Mouse (Mus musculus): ENCODE data around the gene Tmem82. TPM values are rescaled to one million over a fixed set of nuclear protein-coding genes. Genes with fewer than 3 reads are reported as not detected.

Gene Tmem82
- polyA plus RNA-seq, 1 experiment from 2014 or later = 0.54 TPM

- Histone ChIP-seq H3K4me2 (replicated peaks) (no peak overlapping the region), H3K27ac (no peak overlapping the region), H3K4me1 (peaks cover 20% of the 10 kb centered on the region), H3K27me3 (no peaks in the 10 kb centered on the region), H3K9me3 (no peaks in the 10 kb centered on the region), H3K9ac (no peak overlapping the region), H3K4me3 (no peak overlapping the region), H3K36me3 (peaks cover 36% of the 10 kb centered on the region)
- ATAC-seq (ENCODE audit: insufficient number of reproducible peaks, insufficient read depth, low FRiP score, low TSS enrichment) = no peak
- 84% methylated on average over 8 of the region's 8 CpGs for WGBS
These were observed 21.6 kb downstream of the Tmem82 start for GRCm38 (mm10) chr4:141596700-141597328.

- H3K9ac ChIP-seq = no peak overlapping the region
- no peaks in the 10 kb centered on the region for H3K27me3 ChIP-seq
- no peak overlapping the region for H3K4me2 ChIP-seq (replicated peaks)
- no peak overlapping the region for H3K27ac ChIP-seq
- ATAC-seq (ENCODE audit: insufficient number of reproducible peaks, insufficient read depth, low FRiP score, low TSS enrichment) = no peak
- H3K36me3 ChIP-seq = peaks cover 47% of the 10 kb centered on the region
- H3K9me3 ChIP-seq = no peaks in the 10 kb centered on the region
- 81% methylated on average over 9 of the region's 9 CpGs for WGBS
- H3K4me1 ChIP-seq = peaks cover 20% of the 10 kb centered on the region
- H3K4me3 ChIP-seq = no peak overlapping the region
These were observed 22.7 kb downstream of the Tmem82 start for GRCm38 (mm10) chr4:141595605-141596268.

GRCm38 (mm10) chr4:141595138-141595537 lies 23.3 kb downstream of the Tmem82 start:
- Histone ChIP-seq H3K9ac (no peak overlapping the region), H3K36me3 (peaks cover 50% of the 10 kb centered on the region)
- WGBS = 94% methylated on average over 11 of the region's 11 CpGs

GRCm38 (mm10) chr4:141591547-141591946 lies 26.9 kb downstream of the Tmem82 start:
- H3K36me3 ChIP-seq = peaks cover 82% of the 10 kb centered on the region
- WGBS = 27% methylated on average over 3 of the region's 3 CpGs
- no peaks in the 10 kb centered on the region for H3K9me3 ChIP-seq
- no peaks in the 10 kb centered on the region for H3K27me3 ChIP-seq
- H3K4me1 ChIP-seq = no peaks in the 10 kb centered on the region
- no peak overlapping the region for H3K27ac ChIP-seq
- no peak overlapping the region for H3K4me2 ChIP-seq (replicated peaks)
- no peak overlapping the region for H3K9ac ChIP-seq
- no peak overlapping the region for H3K4me3 ChIP-seq
- no peak for ATAC-seq (ENCODE audit: insufficient number of reproducible peaks, insufficient read depth, low FRiP score, low TSS enrichment)

More at GRCm38 (mm10) chr4:141595138-141595537, 23.3 kb downstream of the Tmem82 start:
- H3K9me3 ChIP-seq = no peaks in the 10 kb centered on the region
- peaks cover 16% of the 10 kb centered on the region for H3K4me1 ChIP-seq
- H3K27me3 ChIP-seq = no peaks in the 10 kb centered on the region
- ATAC-seq (ENCODE audit: insufficient number of reproducible peaks, insufficient read depth, low FRiP score, low TSS enrichment) = no peak
- no peak overlapping the region for H3K4me2 ChIP-seq (replicated peaks)
- no peak overlapping the region for H3K27ac ChIP-seq
- H3K4me3 ChIP-seq = no peak overlapping the region

GRCm38 (mm10) chr4:141583919-141584318 lies 34.5 kb downstream of the Tmem82 start:
- H3K36me3 ChIP-seq = peaks cover 66% of the 10 kb centered on the region
- no peak overlapping the region for H3K4me3 ChIP-seq
- no peaks in the 10 kb centered on the region for H3K9me3 ChIP-seq
- no peak for ATAC-seq (ENCODE audit: insufficient number of reproducible peaks, insufficient read depth, low FRiP score, low TSS enrichment)
- 94% methylated on average over 8 of the region's 8 CpGs for WGBS
- no peaks in the 10 kb centered on the region for H3K4me1 ChIP-seq
- H3K4me2 ChIP-seq (replicated peaks) = no peak overlapping the region
- H3K27ac ChIP-seq = no peak overlapping the region
- H3K27me3 ChIP-seq = no peaks in the 10 kb centered on the region
- no peak overlapping the region for H3K9ac ChIP-seq

- H3K4me2 ChIP-seq (replicated peaks) = no peak overlapping the region
These were observed 37.4 kb downstream of the Tmem82 start for GRCm38 (mm10) chr4:141581051-141581450.

GRCm38 (mm10) chr4:141578833-141579232 lies 39.6 kb downstream of the Tmem82 start:
- Histone ChIP-seq H3K4me1 (0 out of 2 replicates have a peak, but pooled peaks cover 4% of the 10 kb centered on the region), H3K27ac (no peak overlapping the region), H3K4me3 (no peak overlapping the region), H3K27me3 (no peaks in the 10 kb centered on the region), H3K9me3 (no peaks in the 10 kb centered on the region), H3K36me3 (peaks cover 57% of the 10 kb centered on the region), H3K9ac (no peak overlapping the region), H3K4me2 (replicated peaks) (no peak overlapping the region)
- WGBS = 76% methylated on average over 3 of the region's 3 CpGs
- ATAC-seq (ENCODE audit: insufficient number of reproducible peaks, insufficient read depth, low FRiP score, low TSS enrichment) = no peak

More at GRCm38 (mm10) chr4:141581051-141581450, 37.4 kb downstream of the Tmem82 start:
- Histone ChIP-seq H3K9ac (no peak overlapping the region), H3K9me3 (no peaks in the 10 kb centered on the region), H3K4me3 (no peak overlapping the region), H3K4me1 (no peaks in the 10 kb centered on the region), H3K36me3 (peaks cover 69% of the 10 kb centered on the region), H3K27me3 (no peaks in the 10 kb centered on the region), H3K27ac (no peak overlapping the region)
- no peak for ATAC-seq (ENCODE audit: insufficient number of reproducible peaks, insufficient read depth, low FRiP score, low TSS enrichment)
- 88% methylated on average over 13 of the region's 13 CpGs for WGBS

- no peak overlapping the region for H3K27ac ChIP-seq
- no peak overlapping the region for H3K4me3 ChIP-seq
- H3K9ac ChIP-seq = no peak overlapping the region
- WGBS = 95% methylated on average over 7 of the region's 7 CpGs
- H3K9me3 ChIP-seq = no peaks in the 10 kb centered on the region
- peaks cover 43% of the 10 kb centered on the region for H3K36me3 ChIP-seq
- H3K4me1 ChIP-seq = 0 out of 2 replicates have a peak, but pooled peaks cover 4% of the 10 kb centered on the region
- no peak overlapping the region for H3K4me2 ChIP-seq (replicated peaks)
- ATAC-seq (ENCODE audit: insufficient number of reproducible peaks, insufficient read depth, low FRiP score, low TSS enrichment) = no peak
- no peaks in the 10 kb centered on the region for H3K27me3 ChIP-seq
These were observed 41.6 kb downstream of the Tmem82 start for GRCm38 (mm10) chr4:141576877-141577276.

- 0 out of 2 replicates have a peak, but pooled peaks cover 4% of the 10 kb centered on the region for H3K4me1 ChIP-seq
- whole genome bisulfite sequencing = 80% methylated on average over 11 of the region's 11 CpGs
- no peak overlapping the region for H3K27ac ChIP-seq
- no peak overlapping the region for H3K9ac ChIP-seq
- H3K4me2 ChIP-seq (replicated peaks) = no peak overlapping the region
- no peaks in the 10 kb centered on the region for H3K27me3 ChIP-seq
- no peak for ATAC-seq (ENCODE audit: insufficient number of reproducible peaks, insufficient read depth, low FRiP score, low TSS enrichment)
- no peaks in the 10 kb centered on the region for H3K9me3 ChIP-seq
- H3K4me3 ChIP-seq = no peak overlapping the region
- H3K36me3 ChIP-seq = peaks cover 42% of the 10 kb centered on the region
These were observed 42.0 kb downstream of the Tmem82 start for GRCm38 (mm10) chr4:141576404-141576803.

- 39% methylated on average over 27 of the region's 27 CpGs for WGBS
- ATAC-seq (ENCODE audit: insufficient number of reproducible peaks, insufficient read depth, low FRiP score, low TSS enrichment) = 0 out of 2 replicates have a peak, but pooled peaks have one; percentile 32
These were observed 43.4 kb downstream of the Tmem82 start for GRCm38 (mm10) chr4:141574789-141575702.

GRCm38 (mm10) chr4:141573359-141573966 lies 45.0 kb downstream of the Tmem82 start:
- ATAC-seq (ENCODE audit: insufficient number of reproducible peaks, insufficient read depth, low FRiP score, low TSS enrichment) = no peak
- Histone ChIP-seq H3K4me2 (replicated peaks) (no peak overlapping the region), H3K9ac (no peak overlapping the region), H3K4me1 (0 out of 2 replicates have a peak, but pooled peaks cover 4% of the 10 kb centered on the region), H3K4me3 (no peak overlapping the region), H3K27ac (no peak overlapping the region), H3K27me3 (no peaks in the 10 kb centered on the region), H3K36me3 (peaks cover 19% of the 10 kb centered on the region), H3K9me3 (no peaks in the 10 kb centered on the region)
- 58% methylated on average over 6 of the region's 6 CpGs for WGBS

More at GRCm38 (mm10) chr4:141574789-141575702, 43.4 kb downstream of the Tmem82 start:
- H3K27ac ChIP-seq = no peak overlapping the region
- H3K27me3 ChIP-seq = no peaks in the 10 kb centered on the region
- H3K36me3 ChIP-seq = peaks cover 31% of the 10 kb centered on the region
- H3K4me1 ChIP-seq = 0 out of 2 replicates have a peak, but pooled peaks cover 4% of the 10 kb centered on the region
- H3K4me2 ChIP-seq (replicated peaks) = 0 out of 2 replicates have a peak overlapping the region, but pooled peaks have one; percentile 17
- no peak overlapping the region for H3K9ac ChIP-seq
- no peak overlapping the region for H3K4me3 ChIP-seq
- no peaks in the 10 kb centered on the region for H3K9me3 ChIP-seq

All from embryonic facial prominence, embryonic 12.5 days (tissue).